Mouse (Mus musculus): ENCODE measurements around the gene Cfap61.

- TF ChIP-seq CTCF (IDR thresholded peaks at IDR 0.05; ENCODE audit: extremely low read depth, insufficient read depth, low read length) (no peak), POLR2A (IDR thresholded peaks at IDR 0.05; ENCODE audit: extremely low read depth, insufficient read depth, low read length) (no peak)
Observed at GRCm38 (mm10) chr2:146015341-146016186, 81.0 kb downstream of the Cfap61 start.
